Mouse (Mus musculus) MEL (cell line): ENCODE results near the gene Gatm.

Experiments used
- CHD1 ChIP-seq: IDR thresholded peaks from 2 replicates; pipeline ENCODE4 v1.6.1; 2012; ENCODE audit warnings: low read depth, mild to moderate bottlenecking, inconsistent platforms, low read length, improper control_type of control experiment
- POLR2A ChIP-seq, 2 experiments: IDR thresholded peaks; 2 replicates each; pipeline ENCODE4 v1.6.1; 2011 to 2012; ENCODE audit warnings: low read length in 2 of 2, mild to moderate bottlenecking in 2 of 2, control low read depth in 1 of 2, improper control_type of control experiment in 1 of 2, low read depth in 1 of 2, moderate library complexity in 1 of 2; ENCODE audit not compliant: control insufficient read depth in 1 of 2, insufficient read depth in 1 of 2, poor library complexity in 1 of 2
- SIN3A ChIP-seq: IDR thresholded peaks from 2 replicates; pipeline ENCODE4 v1.6.1; 2012; ENCODE audit warnings: low read length, improper control_type of control experiment, inconsistent platforms
- TCF12 ChIP-seq: IDR thresholded peaks from 2 replicates; pipeline ENCODE4 v1.6.1; 2014; ENCODE audit warnings: low read depth, mild to moderate bottlenecking, inconsistent platforms, low read length, improper control_type of control experiment, moderate library complexity

DNA sequence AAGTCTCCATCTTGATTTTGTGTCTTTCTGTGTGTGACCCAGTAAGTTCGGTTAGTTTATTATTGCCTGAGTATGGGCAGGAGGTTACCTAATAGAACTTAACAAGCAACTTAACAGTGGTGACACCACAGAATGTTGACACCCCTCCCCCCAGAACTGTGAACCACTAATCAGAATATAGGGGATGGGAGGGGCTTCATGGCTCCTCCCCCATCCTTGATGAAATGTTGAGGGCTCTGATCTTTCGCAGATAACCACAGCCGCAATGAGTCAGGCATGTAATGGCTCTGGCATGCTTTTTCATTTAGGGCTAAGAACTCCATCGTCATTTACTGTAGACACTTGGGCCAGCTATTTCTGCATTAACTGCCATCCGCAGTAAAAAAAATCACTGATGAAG is 49.9 kb downstream of the Gatm start:
- TF ChIP-seq CHD1 (no peak), POLR2A (IDR thresholded peaks at IDR 0.05; ENCODE audit: control insufficient read depth in 1 of 2, insufficient read depth in 1 of 2, low read depth in 1 of 2, low read length in 2 of 2, poor library complexity in 1 of 2) (no peak), SIN3A (no peak), TCF12 (no peak)
